Mouse (Mus musculus): ENCODE data around the gene Hace1.

DNA sequence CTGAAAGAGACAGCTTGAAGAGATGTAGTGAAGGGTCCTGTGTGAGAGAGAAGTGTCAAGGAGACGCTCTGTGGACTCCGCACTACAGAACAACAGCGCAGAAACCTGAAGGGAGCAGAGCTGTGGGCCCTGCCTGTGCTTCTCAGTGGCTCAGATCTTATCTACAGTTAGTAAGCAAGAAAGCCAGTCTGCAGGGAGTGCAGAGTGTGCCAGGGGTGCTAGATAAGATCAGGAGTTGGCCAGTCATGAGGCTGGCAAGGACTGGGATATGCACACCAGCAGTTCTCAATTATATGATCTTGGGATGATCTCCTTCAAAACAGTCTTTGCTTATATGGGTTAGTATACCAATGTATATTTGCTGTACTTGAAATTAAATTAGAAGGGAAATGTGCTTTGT, 121.3 kb downstream of the Hace1 start:
- no peak for TF ChIP-seq CTCF (IDR thresholded peaks at IDR 0.05; ENCODE audit: control insufficient read depth, insufficient read depth, insufficient read length)
- TF ChIP-seq CEBPB (IDR thresholded peaks at IDR 0.05; ENCODE audit: low read depth): no peak
- no peak for TF ChIP-seq USF1 (IDR thresholded peaks at IDR 0.05; ENCODE audit: low read depth)
